Mouse (Mus musculus) liver, embryonic 14.5 days (tissue): ENCODE measurements around the gene Rad23a.

Experiments
- CTCF ChIP-seq: IDR thresholded peaks from 2 replicates; pipeline ENCODE4 v1.5.1; 2016; ENCODE audit warnings: antibody characterized with exemption, low read depth, control low read depth
- EP300 ChIP-seq: IDR thresholded peaks from 2 replicates; pipeline ENCODE4 v1.6.1; 2016; ENCODE audit warnings: antibody characterized with exemption, low read depth

DNA sequence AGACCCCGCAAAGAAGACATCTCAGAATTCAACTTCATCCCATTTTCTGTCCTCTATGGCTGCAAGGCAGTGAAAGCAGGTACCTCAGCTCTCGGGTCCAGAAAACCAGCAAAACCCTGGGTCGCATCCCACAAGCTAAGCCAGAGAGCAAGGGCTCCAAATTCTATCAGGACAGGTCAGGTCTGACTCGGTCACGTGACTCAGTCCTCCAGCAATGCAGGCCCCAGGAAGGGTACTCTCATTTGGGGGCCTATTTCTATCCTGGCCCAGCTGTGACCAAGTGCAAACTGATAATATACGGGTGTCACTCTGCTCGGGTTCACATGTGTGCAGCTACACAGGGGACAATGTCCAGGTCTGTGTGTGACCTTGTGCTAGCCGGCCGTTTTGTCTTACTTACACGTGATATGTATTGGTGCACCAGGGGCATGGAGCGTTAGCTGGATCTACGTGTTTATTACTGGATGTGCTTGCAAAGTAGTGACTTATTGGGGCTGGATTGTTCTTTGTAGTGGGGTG lies 48.0 kb downstream of the Rad23a start:
- TF ChIP-seq CTCF (no peak), EP300 (no peak)
